Mouse (Mus musculus): ENCODE measurements around the gene Rrm2.

DNA sequence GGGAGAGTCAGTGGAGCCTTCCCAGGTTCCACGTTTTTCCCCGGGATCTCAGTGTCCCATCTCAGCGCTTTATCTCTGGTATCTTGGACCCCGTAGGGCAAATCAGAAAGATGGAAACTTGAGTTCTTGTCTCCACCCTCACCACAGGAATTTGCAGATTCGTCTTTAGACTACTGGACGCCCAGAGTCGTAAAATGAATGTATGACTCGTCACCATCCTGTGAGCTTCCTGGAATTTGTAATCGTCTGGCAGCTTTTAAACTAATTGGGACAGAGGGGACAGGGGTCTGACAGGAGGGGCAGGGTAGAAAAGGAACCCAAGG lies 600 bp upstream of the Rrm2 start:
- TF ChIP-seq CTCF (IDR thresholded peaks at IDR 0.05; ENCODE audit: low read depth, low read length) (no peak), POLR2A (IDR thresholded peaks at IDR 0.05; ENCODE audit: borderline replicate concordance, low read depth, low read length) (no peak)

All from bone marrow macrophage, adult 2 months (primary cell).